Mouse (Mus musculus) neural tube, embryonic 14.5 days (tissue): ENCODE results near the gene Esr1. TPM values are rescaled to one million over a fixed set of nuclear protein-coding genes. Genes with fewer than 3 reads are reported as not detected.
A peak's percentile ranks its signal among the peaks of the same experiment; 100 is the strongest.

ENCODE experiments used
- ATAC-seq: fragments of 200-750 bp; cut with Nextera tagmentation; 2 replicates; pipeline ENCODE4 v1.8.0; 2017; ENCODE audit warnings: low read depth, mild to moderate bottlenecking, moderate TSS enrichment, moderate library complexity
- H3K27ac ChIP-seq: fragments of 300-500 bp; sonication (generic); 2 replicates; pipeline ENCODE4 v1.5.1; 2014; ENCODE audit warnings: low read depth, mild to moderate bottlenecking, control low read depth, low read length, moderate library complexity, mixed read lengths
- H3K27me3 ChIP-seq: fragments of 300-500 bp; sonication (generic); 2 replicates; pipeline ENCODE4 v1.6.1; 2014; ENCODE audit warnings: low read length; ENCODE audit not compliant: control insufficient read depth, insufficient read depth
- H3K36me3 ChIP-seq: fragments of 300-500 bp; sonication (generic); 2 replicates; pipeline ENCODE4 v1.6.1; 2014; ENCODE audit warnings: low read length, mixed read lengths; ENCODE audit not compliant: control insufficient read depth, insufficient read depth
- H3K4me1 ChIP-seq: fragments of 300-500 bp; sonication (generic); 2 replicates; pipeline ENCODE4 v1.6.1; 2014; ENCODE audit warnings: low read length; ENCODE audit not compliant: control insufficient read depth, insufficient read depth
- H3K4me2 ChIP-seq: fragments of 300-500 bp; sonication (generic); 2 replicates; pipeline ENCODE4 v1.6.1; 2014; ENCODE audit warnings: mild to moderate bottlenecking, low read depth, low read length, control low read depth
- H3K4me3 ChIP-seq: fragments of 300-500 bp; sonication (generic); 2 replicates; pipeline ENCODE4 v1.5.1; 2014; ENCODE audit warnings: low read depth, low read length, control low read depth, mixed read lengths
- H3K9ac ChIP-seq: fragments of 300-500 bp; sonication (generic); replicated peaks from 2 replicates; pipeline ENCODE4 v1.6.1; 2014; ENCODE audit warnings: low read depth, mild to moderate bottlenecking, control low read depth, low read length, mixed read lengths
- H3K9me3 ChIP-seq: fragments of 300-500 bp; sonication (generic); 2 replicates; pipeline ENCODE4 v1.6.1; 2016; ENCODE audit warnings: low read length; ENCODE audit not compliant: control insufficient read depth
- WGBS: fragments of 180-500 bp; shearing (Covaris S2); extraction: QIAGEN DNeasy Blood & Tissue Kit; methylation state at CpG from one replicate; pipeline ENCODE4 v1.1.7; 2014; 5-methylcytosine and 5-hydroxymethylcytosine counted together
- polyA plus RNA-seq: library from polyadenylated mRNA; unstranded; fragments of >200 nt; fragmentation: Nextera tagmentation; extraction: Ambion mirVana; gene quantifications from 2 replicates; pipeline ENCODE4 v1.2.1, GENCODE M21; 2014

Gene Esr1
- 0.35 and 0.60 TPM in 2 replicates for polyA plus RNA-seq

GRCm38 (mm10) chr10:4611386-4612155 is at the start of gene Esr1:
Gene Esr1, plus strand, starts transcription at chr10:4611593.
- Histone ChIP-seq H3K4me2 (no peak within 1 kb of the TSS), H3K4me1 (no peaks in the 10 kb centered on the region), H3K27me3 (no peaks in the 10 kb centered on the region), H3K9ac (no peak within 1 kb of the TSS), H3K27ac (no peak within 1 kb of the TSS), H3K4me3 (no peak within 1 kb of the TSS), H3K9me3 (no peaks in the 10 kb centered on the region; the same call in 1 of the 2 replicates), H3K36me3 (no peaks in the 10 kb centered on the region)
- no peak for ATAC-seq
- 52% methylated on average over 13 of the region's 13 CpGs for WGBS

- H3K9ac ChIP-seq, result no peak overlapping the region
- ATAC-seq, result no peak
- no peak overlapping the region for H3K4me2 ChIP-seq
- no peaks in the 10 kb centered on the region for H3K27me3 ChIP-seq
- no peak overlapping the region for H3K4me3 ChIP-seq
- H3K36me3 ChIP-seq, result no peaks in the 10 kb centered on the region
- H3K4me1 ChIP-seq, result no peaks in the 10 kb centered on the region
- 92% methylated on average over 1 of the region's 1 CpGs for WGBS
- H3K27ac ChIP-seq, result no peak overlapping the region
- H3K9me3 ChIP-seq, result no peaks in the 10 kb centered on the region
Observed at GRCm38 (mm10) chr10:4565148-4565547, 46.2 kb upstream of the Esr1 start.

- ATAC-seq, result no peak
- Histone ChIP-seq H3K4me2 (no peak overlapping the region), H3K27me3 (no peaks in the 10 kb centered on the region), H3K4me1 (no peaks in the 10 kb centered on the region), H3K9me3 (no peaks in the 10 kb centered on the region), H3K9ac (no peak overlapping the region), H3K36me3 (no peaks in the 10 kb centered on the region), H3K27ac (no peak overlapping the region), H3K4me3 (no peak overlapping the region)
- 90% methylated on average over 4 of the region's 4 CpGs for WGBS
Observed at GRCm38 (mm10) chr10:4570778-4571177, 40.6 kb upstream of the Esr1 start.

GRCm38 (mm10) chr10:4571304-4571703 is 40.1 kb upstream of the Esr1 start:
- WGBS, result 78% methylated on average over 4 of the region's 4 CpGs

GRCm38 (mm10) chr10:4581905-4582304 is 29.5 kb upstream of the Esr1 start:
- Histone ChIP-seq H3K27ac (no peak overlapping the region), H3K4me1 (no peaks in the 10 kb centered on the region), H3K4me2 (no peak overlapping the region), H3K9ac (no peak overlapping the region), H3K9me3 (no peaks in the 10 kb centered on the region), H3K4me3 (no peak overlapping the region), H3K36me3 (no peaks in the 10 kb centered on the region), H3K27me3 (no peaks in the 10 kb centered on the region)
- WGBS, result 65% methylated on average over 5 of the region's 5 CpGs
- ATAC-seq, result peak; percentile 75; the same call in 1 of the 2 replicates

More at GRCm38 (mm10) chr10:4571304-4571703, 40.1 kb upstream of the Esr1 start:
- Histone ChIP-seq H3K4me3 (no peak overlapping the region), H3K27ac (no peak overlapping the region), H3K27me3 (no peaks in the 10 kb centered on the region), H3K9ac (no peak overlapping the region), H3K9me3 (no peaks in the 10 kb centered on the region), H3K4me1 (no peaks in the 10 kb centered on the region), H3K36me3 (no peaks in the 10 kb centered on the region), H3K4me2 (no peak overlapping the region)
- ATAC-seq, result no peak

GRCm38 (mm10) chr10:4586691-4587090 is 24.7 kb upstream of the Esr1 start:
- Histone ChIP-seq H3K9ac (no peak overlapping the region), H3K4me2 (no peak overlapping the region), H3K4me1 (no peaks in the 10 kb centered on the region), H3K4me3 (no peak overlapping the region), H3K27me3 (no peaks in the 10 kb centered on the region), H3K27ac (no peak overlapping the region), H3K36me3 (no peaks in the 10 kb centered on the region), H3K9me3 (no peaks in the 10 kb centered on the region)
- no peak for ATAC-seq
- 88% methylated on average over 6 of the region's 6 CpGs for WGBS

- Histone ChIP-seq H3K27ac (no peak overlapping the region), H3K9me3 (no peaks in the 10 kb centered on the region), H3K4me1 (no peaks in the 10 kb centered on the region), H3K36me3 (no peaks in the 10 kb centered on the region), H3K4me2 (no peak overlapping the region), H3K9ac (no peak overlapping the region), H3K27me3 (no peaks in the 10 kb centered on the region), H3K4me3 (no peak overlapping the region)
- 60% methylated on average over 4 of the region's 4 CpGs for WGBS
- ATAC-seq, result no peak
Observed at GRCm38 (mm10) chr10:4589576-4589975, 21.8 kb upstream of the Esr1 start.

GRCm38 (mm10) chr10:4590956-4591355 is 20.4 kb upstream of the Esr1 start:
- Histone ChIP-seq H3K9ac (no peak overlapping the region), H3K4me3 (no peak overlapping the region), H3K36me3 (no peaks in the 10 kb centered on the region), H3K4me1 (no peaks in the 10 kb centered on the region), H3K9me3 (no peaks in the 10 kb centered on the region), H3K27me3 (no peaks in the 10 kb centered on the region), H3K27ac (no peak overlapping the region), H3K4me2 (no peak overlapping the region)
- WGBS, result 86% methylated on average over 8 of the region's 8 CpGs
- no peak for ATAC-seq

- H3K36me3 ChIP-seq, result no peaks in the 10 kb centered on the region
- H3K27me3 ChIP-seq, result no peaks in the 10 kb centered on the region
- no peak overlapping the region for H3K4me3 ChIP-seq
- H3K27ac ChIP-seq, result no peak overlapping the region
- 78% methylated on average over 4 of the region's 4 CpGs for WGBS
- H3K9me3 ChIP-seq, result no peaks in the 10 kb centered on the region
- H3K4me1 ChIP-seq, result no peaks in the 10 kb centered on the region
- H3K9ac ChIP-seq, result no peak overlapping the region
- no peak overlapping the region for H3K4me2 ChIP-seq
- ATAC-seq, result no peak
Observed at GRCm38 (mm10) chr10:4593828-4594227, 17.6 kb upstream of the Esr1 start.
